Mouse (Mus musculus) right cerebral cortex, postnatal 36 days (tissue): ENCODE results near the gene Itga5.

Experiments used
- DNase-seq, 2 experiments: peaks; one replicate each; pipeline ENCODE4 v3.0.0; 2022; ENCODE audit warnings: low spot score in 2 of 2, mixed read lengths in 1 of 2

The Itga5 gene

DNA sequence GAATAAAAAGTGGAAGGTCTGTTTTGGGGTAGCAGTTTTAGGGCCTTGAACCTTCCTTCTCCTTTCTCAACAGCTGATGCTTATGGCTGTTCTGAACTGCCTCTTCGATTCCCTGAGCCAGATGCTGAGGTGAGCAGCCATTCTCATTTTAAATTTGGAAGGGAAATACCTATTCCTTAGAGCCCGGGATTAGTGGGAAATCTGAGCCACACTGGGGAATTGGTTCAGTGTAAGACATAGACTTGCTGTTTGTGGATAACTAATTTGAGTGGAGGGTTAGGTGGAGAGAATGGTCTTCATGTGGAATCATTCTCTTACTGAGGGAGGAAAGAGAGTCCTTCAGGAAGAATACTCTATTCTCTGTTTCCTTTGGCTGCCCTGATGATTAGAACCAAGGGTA, 71.9 kb downstream of the Itga5 start:
- no peak for DNase-seq
